Mouse (Mus musculus) spleen, postnatal 36 days (tissue): ENCODE results near the gene Zbtb7a.
A peak's percentile ranks its signal among the peaks of the same experiment; 100 is the strongest.

Experiments
- DNase-seq, 2 experiments: peaks; one replicate each; pipeline ENCODE4 v3.0.0; 2022; ENCODE audit warnings: low spot score in 2 of 2, mixed read lengths in 1 of 2

Gene Zbtb7a

DNA sequence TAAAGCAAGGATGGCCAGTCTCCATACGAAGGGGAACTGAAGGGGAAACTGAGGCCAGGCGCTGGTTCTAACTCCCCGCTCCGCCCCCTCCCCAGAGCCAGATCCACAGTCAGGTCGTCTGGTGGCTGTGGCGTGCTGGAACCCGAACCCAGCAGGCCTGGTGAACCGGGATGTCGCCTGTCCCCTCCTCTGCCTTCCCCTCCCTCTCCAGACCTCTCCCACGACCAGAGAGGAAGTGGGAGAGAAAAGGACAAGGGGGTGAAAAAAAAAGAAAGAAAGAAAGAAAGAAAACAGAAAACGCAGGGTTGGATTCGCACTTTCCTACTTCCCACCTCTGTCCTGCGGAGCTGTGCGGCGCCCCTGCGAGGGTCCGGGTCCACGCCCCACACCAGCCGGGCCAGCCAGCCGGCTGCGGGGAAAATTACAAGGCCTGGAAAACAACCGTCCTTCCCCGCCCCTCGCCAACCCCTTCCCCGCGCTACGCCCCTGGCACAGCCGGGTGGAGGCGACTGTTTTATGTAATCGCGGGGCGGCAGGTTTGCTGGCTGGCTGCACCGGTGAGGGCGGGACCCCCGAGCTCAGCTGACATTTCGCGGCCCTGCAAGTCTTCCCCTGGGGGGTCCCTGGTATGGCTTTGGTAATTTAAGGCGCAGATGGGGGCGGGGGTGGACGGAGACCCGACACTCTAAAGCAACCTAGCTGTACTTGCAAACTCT is at the start of gene Zbtb7a:
Gene Zbtb7a, plus strand, starts transcription at position 255 of the 716 bp plus-strand sequence.
- DNase-seq: peak; percentile 64 to 67

DNA sequence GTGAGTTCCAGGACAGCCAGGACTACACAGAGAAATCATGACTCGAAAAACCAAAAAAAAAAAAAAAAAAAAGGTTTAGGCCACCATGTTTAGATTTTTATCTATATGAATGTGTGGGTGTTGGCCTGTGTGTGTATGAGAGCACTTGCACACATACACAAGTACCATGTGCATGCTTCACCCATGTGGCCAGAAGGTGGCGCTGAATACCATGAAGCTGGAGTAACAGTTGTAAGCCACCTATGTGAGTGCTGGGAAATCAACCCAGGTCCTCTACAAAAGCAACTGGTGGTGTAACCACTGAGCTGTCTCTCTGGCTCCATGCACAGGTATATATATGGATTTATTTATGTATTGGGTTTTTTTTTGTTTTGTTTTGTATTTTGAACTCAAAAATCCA is 48.0 kb upstream of the Zbtb7a start:
- peak in 1 of 2 experiments; percentile 45 for DNase-seq

DNA sequence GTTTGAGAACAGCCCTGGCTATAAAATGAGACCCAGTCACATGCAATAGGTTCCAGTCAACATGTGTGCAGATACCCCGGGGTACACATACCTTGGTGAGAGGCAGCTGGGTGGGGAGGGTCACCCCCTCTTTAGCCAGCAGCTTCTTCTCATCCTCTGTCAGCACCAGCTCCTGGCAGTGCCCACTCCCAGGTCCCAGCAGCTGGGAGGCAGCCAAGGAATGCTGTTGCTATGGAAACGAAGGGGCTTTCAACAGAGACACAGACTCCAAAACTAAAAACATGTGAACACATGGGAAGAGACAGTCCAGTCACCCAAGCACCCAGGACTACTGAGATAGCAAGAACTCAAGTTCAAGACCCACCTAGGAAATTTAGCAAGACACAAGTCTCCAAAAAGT is 45.8 kb upstream of the Zbtb7a start:
- no peak for DNase-seq

- DNase-seq: no peak
These were observed 44.4 kb upstream of the Zbtb7a start for GRCm38 (mm10) chr10:81090621-81091020.

- no peak for DNase-seq
These were observed 42.4 kb upstream of the Zbtb7a start for GRCm38 (mm10) chr10:81092465-81093250.

DNA sequence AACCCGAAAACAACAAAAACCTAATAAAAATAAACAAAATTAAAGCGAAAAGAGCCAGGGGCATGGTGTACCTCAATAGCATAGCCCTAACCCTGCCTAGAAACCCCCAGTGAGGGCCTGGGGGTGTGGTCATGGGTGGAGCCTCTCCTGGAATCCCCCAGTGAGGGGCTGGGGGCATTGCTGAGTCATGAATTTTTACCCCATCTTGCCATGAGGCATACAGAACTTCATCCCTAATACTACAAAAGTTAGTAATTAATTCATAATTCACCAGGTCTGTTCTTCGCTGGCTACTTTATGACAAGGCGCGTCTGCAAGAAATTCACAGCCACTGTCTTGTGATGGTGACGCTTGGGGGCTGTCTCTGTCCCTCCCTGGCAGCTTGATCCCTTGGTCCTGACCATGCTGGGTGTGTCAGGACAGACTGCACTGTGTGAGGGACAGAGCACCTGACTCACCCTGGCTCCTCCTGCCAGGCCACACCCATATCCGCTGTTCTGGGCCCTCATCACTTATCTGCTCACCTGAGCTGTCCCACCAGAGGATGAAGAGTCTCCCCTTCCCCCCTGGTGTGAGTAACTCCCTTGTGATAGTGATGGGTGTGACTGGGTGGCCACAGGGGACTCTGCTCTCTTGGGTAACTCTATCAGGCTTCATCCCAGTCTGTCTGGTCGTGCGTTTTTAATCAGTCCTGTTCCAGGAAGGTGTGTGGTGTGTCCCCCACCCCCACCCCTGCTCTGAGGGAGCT is 39.9 kb upstream of the Zbtb7a start:
- DNase-seq: no peak

- peak; percentile 96 to 98 for DNase-seq
These were observed 29.4 kb upstream of the Zbtb7a start, which contains the start of gene Map2k2 for GRCm38 (mm10) chr10:81105565-81106112. Map2k2 (plus strand) TSS chr10:81105915.

GRCm38 (mm10) chr10:81106113-81106721 is 28.8 kb upstream of the Zbtb7a start:
- DNase-seq: peak; percentile 80 to 88

DNA sequence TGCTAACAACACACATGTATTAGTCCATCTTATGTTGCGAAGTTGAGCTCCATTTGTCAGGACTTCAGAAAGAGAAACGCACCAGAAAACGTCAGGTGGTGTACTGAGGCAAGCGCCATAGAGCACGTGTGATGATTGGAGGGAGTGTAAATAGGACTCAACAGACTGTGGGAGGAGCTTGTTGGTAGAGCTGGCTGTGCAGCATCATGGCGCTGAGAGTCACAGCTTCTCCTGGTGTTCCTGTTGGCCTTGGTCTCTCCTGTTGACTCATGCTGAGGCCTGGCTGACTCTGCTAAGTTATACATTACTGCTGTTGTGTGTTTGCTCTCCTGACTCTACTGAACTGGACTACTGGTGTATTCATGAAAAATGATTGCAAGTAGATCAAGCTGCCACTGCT is 22.1 kb upstream of the Zbtb7a start:
- no peak for DNase-seq

GRCm38 (mm10) chr10:81119625-81120024 is 15.4 kb upstream of the Zbtb7a start:
- DNase-seq: no peak

DNA sequence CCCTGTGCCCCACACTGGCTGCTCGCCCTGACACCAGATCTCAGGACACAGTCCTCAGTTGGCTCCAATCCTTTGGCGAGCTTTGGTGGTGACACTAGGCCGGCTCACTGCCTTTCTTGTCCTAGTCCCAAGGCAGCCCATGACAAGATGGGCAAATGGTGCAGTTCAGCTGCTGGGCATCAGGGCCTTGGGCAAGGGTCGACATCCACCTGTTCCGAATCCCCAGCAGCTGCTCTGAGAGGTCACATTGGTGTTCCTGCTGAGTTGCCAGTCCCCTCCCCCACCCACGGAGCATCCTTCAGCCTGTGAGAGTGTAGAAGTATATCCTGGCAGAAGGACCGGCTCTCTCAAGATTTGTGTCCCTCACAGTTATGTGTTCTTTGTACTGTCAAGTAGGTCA is 14.4 kb upstream of the Zbtb7a start:
- DNase-seq: no peak

DNA sequence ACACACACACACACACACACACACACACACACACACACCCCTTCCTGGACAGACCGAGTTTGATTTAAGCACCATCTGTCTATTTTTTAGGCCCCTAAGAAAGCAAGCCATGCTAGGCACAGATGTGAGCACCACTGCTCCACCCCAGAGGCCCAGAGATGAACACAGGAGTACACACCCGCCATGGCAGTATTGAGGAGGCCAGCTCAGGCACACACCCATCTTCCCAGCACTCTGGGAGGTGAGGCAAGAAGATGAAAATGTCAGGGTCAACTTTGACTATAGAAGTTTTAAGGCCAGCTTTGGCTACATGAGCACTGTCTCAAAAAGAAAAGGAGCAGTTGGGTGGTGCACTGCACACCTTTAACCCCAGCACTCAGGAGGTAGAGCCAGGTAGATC is 12.1 kb upstream of the Zbtb7a start:
- DNase-seq: no peak

- no peak for DNase-seq
These were observed 11.5 kb upstream of the Zbtb7a start for GRCm38 (mm10) chr10:81123500-81123899.

- DNase-seq: peak; percentile 95
These were observed 836 bp upstream of the Zbtb7a start for GRCm38 (mm10) chr10:81134181-81134587.

GRCm38 (mm10) chr10:81135831-81136705 is 1.0 kb downstream of the Zbtb7a start:
- DNase-seq: peak; percentile 82 to 84

- peak; percentile 75 to 79 for DNase-seq
These were observed 1.7 kb downstream of the Zbtb7a start for GRCm38 (mm10) chr10:81136706-81137231.

DNA sequence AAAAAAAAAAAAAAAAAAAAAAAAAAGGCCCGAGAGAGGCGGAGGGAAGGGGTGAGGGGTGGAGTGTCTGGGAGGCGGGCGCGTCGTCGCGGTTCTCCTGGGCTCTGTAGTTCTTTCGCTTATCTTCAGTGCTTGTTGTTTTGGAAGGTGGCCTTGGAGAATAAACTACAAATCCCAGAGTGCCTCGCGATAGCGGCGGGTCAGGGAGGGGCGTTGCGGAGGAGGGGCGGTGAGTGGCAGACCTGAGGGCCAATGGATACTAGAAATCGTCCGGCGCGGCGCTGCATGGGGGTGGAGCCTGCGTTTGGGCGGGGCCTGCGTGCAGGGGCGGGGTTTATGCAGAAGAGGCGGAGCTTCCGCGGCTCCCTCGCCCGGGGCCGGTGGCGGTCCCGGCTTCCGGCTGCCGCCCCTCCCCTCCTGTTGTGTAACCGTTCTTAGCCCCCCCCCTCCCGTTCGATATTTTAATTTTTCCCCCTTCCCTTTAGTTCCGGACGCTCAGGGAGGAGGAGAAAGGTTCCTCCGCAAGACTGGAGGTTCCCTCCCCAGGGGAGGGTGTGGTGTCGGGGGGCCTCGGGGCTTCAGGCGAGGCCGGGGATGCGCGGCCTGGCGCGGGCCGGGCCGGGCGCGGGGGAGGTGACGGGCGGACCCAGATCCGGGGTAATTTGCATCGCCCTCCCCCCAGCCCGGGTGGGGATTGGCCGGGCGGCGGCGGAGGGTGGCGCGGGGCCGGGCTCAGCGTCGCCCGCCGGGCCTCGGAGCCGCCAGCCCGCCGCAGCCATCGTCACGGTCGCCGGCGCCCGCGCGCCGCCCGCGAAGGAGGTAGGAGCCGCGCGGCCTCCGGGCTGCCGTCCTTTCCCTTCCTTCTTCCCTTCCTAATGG is 2.5 kb downstream of the Zbtb7a start:
- peak; percentile 98 to 99 for DNase-seq

- peak; percentile 73 to 76 for DNase-seq
These were observed 3.2 kb downstream of the Zbtb7a start for GRCm38 (mm10) chr10:81138131-81138782.
